Mouse (Mus musculus): Measurements from ENCODE around the gene Tbx15. TPM values are rescaled to one million over a fixed set of nuclear protein-coding genes. Genes with fewer than 3 reads are reported as not detected.

Gene Tbx15
- polyA plus RNA-seq, 1 experiment from 2014 or later = 28.0 TPM

DNA sequence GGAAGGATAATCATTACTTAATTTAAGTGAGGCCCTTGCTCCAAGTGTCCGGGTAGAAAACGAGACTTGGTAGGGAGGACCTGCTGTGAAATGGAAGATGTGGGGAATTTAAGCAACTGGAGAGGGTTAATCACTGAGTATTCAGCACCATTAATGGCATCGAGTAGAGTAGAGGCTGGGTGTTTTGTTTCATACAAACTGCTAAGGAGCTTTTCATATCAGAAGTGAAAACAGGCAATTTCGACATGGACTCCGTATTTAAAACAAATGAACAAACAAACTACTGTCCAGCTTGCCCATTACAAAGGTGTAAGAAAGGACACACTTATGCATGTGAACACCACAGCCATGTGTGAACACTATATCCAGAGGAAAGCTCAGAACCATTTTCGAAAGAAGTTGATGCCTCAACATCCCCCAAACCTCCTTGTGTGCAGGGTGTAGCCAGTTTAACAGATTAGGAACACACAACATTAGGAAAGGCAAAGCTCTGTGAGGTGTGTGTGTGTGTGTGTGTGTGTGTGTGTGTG is 19.6 kb downstream of the Tbx15 start:
- Histone ChIP-seq H3K27ac (0 out of 2 replicates have a peak overlapping the region, but pooled peaks have one; percentile 40), H3K36me3 (no peaks in the 10 kb centered on the region; the same call in 1 of the 2 replicates), H3K4me3 (peak overlapping the region; percentile 80), H3K9ac (peak overlapping the region; percentile 61), H3K27me3 (peaks cover 19% of the 10 kb centered on the region; the same call in 1 of the 2 replicates), H3K4me2 (replicated peaks) (peak overlapping the region; percentile 77), H3K4me1 (peaks cover 78% of the 10 kb centered on the region), H3K9me3 (no peaks in the 10 kb centered on the region)
- WGBS = 19% methylated on average over 6 of the region's 6 CpGs
- no peak for ATAC-seq (ENCODE audit: low FRiP score, low read depth)

DNA sequence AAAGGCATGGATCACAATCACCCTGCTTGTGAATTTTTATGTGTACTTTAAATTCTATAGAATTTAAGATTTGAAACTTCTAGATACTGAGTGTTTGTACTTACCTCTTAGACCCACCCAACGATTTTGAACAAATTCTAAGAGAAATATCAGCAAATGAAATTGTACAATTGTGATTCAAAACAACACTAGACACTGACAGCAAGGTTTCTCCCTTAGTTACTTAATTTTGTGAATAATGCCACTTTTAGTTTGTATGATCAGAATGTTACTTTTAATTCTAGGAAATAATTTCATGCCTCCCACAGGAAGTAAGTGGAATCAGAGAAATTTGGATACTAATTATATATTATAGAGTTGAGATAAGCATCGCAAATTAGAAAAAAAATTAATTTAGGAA is 20.2 kb downstream of the Tbx15 start:
- Histone ChIP-seq H3K36me3 (peaks cover under 1% of the 10 kb centered on the region; the same call in 1 of the 2 replicates), H3K4me1 (peaks cover 80% of the 10 kb centered on the region), H3K27me3 (peaks cover 19% of the 10 kb centered on the region; the same call in 1 of the 2 replicates), H3K4me2 (replicated peaks) (peak overlapping the region; percentile 77), H3K9me3 (no peaks in the 10 kb centered on the region), H3K27ac (no peak overlapping the region), H3K9ac (peak overlapping the region; percentile 61), H3K4me3 (peak overlapping the region; percentile 80)
- ATAC-seq (ENCODE audit: low FRiP score, low read depth) = no peak
- 37% methylated on average over 2 of the region's 2 CpGs for WGBS

DNA sequence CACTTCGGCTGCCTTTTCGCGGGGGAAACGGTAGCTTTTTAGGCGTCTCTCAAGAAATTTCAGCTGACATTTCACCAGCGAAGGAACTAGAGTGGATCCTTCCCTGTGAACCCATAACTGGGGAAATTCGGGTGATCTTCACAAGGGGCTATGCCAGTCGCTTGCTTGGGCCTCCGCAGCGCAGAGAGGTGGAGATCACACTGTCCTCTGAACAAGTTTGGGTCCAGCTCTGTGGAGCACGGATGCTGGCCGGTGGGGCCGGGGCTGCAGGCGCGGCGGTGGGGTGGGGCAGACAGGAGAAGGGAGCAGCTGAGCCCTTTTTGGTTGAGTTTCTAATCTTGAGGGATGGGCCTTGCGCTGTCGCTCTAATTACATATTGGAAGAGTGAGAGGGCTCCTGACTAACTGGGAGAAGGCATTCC is 21.2 kb downstream of the Tbx15 start:
- ATAC-seq (ENCODE audit: low FRiP score, low read depth) = no peak
- Histone ChIP-seq H3K9ac (peak overlapping the region; percentile 74), H3K27me3 (peaks cover 19% of the 10 kb centered on the region; the same call in 1 of the 2 replicates), H3K4me2 (replicated peaks) (peak overlapping the region; percentile 66), H3K9me3 (no peaks in the 10 kb centered on the region), H3K27ac (peak overlapping the region; percentile 75), H3K36me3 (peaks cover 9% of the 10 kb centered on the region), H3K4me3 (peak overlapping the region; percentile 37), H3K4me1 (peaks cover 73% of the 10 kb centered on the region)
- WGBS = 7% methylated on average over 18 of the region's 18 CpGs

DNA sequence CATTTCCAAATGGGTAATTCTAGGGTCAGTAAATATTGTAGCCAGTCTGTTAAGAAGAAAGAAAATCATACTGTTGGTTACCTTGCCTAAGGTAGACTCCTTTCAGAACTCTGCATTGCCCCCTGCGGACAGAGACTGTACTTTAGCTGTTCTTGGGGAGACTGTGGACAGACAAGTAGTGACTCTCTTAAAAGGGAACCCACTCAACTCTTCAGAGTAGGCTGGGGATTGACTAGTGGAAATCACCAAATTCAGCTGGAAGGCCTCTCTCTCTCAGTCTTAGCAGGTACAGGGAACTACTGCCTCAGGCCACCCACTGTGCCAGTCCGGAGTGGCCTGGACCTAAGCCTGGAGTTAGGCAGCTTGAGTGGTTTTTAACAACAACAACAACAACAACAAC is 21.8 kb downstream of the Tbx15 start:
- H3K27ac ChIP-seq = peak overlapping the region; percentile 39

DNA sequence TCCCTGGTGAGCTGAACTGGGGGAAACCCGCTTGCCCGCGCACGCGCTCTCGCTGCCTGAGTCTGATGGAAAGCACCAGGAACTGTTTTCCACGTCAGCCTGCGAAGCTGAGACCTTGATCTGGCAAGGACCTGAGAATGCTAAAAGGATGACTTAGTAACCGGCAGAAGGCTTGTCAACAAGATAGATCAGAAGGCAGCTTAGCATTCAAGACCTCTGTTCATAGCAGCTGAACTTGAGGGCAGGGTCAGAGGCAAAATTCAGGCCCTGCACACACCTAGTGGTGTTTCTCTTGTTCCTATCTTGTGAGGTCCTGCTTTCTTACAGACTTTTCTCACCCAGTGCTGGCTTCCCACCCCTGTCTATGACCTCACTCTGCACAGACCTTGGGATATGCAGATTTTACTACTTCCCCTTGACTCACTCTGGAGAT is 23.3 kb downstream of the Tbx15 start:
- peak overlapping the region; percentile 66 for H3K4me2 ChIP-seq (replicated peaks)
- 28% methylated on average over 9 of the region's 9 CpGs for WGBS
- no peak overlapping the region for H3K4me3 ChIP-seq
- ATAC-seq (ENCODE audit: low FRiP score, low read depth) = no peak
- peak overlapping the region; percentile 29; the same call in 1 of the 2 replicates for H3K27ac ChIP-seq
- H3K9ac ChIP-seq = no peak overlapping the region
- H3K4me1 ChIP-seq = peaks cover 64% of the 10 kb centered on the region
- peaks cover 23% of the 10 kb centered on the region for H3K36me3 ChIP-seq
- H3K9me3 ChIP-seq = no peaks in the 10 kb centered on the region
- H3K27me3 ChIP-seq = peaks cover 17% of the 10 kb centered on the region; the same call in 1 of the 2 replicates

More for the DNA sequence above, 21.8 kb downstream of the Tbx15 start:
- H3K36me3 ChIP-seq = peaks cover 9% of the 10 kb centered on the region
- WGBS = 16% methylated on average over 2 of the region's 2 CpGs
- peaks cover 19% of the 10 kb centered on the region; the same call in 1 of the 2 replicates for H3K27me3 ChIP-seq
- no peak for ATAC-seq (ENCODE audit: low FRiP score, low read depth)
- peak overlapping the region; percentile 37; the same call in 1 of the 2 replicates for H3K4me3 ChIP-seq
- peak overlapping the region; percentile 74 for H3K9ac ChIP-seq
- H3K4me2 ChIP-seq (replicated peaks) = peak overlapping the region; percentile 66
- H3K4me1 ChIP-seq = peaks cover 71% of the 10 kb centered on the region
- H3K9me3 ChIP-seq = no peaks in the 10 kb centered on the region

DNA sequence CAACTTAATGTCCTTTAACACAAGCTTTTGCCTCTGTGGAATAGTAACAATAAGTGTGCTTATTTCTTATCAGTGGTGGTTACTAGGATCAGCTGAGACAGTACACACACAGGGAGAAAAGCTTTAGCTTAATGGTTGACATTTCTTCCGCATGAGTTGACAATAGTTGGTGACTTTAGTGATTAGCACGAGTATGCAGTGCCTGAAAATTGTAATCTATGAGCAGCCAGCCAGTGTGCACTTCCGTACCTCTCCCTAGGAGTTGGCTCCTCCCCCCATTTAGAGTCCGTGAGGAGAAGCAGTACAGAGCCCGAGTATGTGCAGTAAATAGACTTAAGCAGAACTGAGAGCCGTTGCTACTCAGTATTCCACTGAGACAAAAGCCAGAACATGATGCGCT is 24.5 kb downstream of the Tbx15 start:
- H3K4me1 ChIP-seq = peaks cover 57% of the 10 kb centered on the region
- no peak for ATAC-seq (ENCODE audit: low FRiP score, low read depth)
- H3K27me3 ChIP-seq = peaks cover 17% of the 10 kb centered on the region; the same call in 1 of the 2 replicates

DNA sequence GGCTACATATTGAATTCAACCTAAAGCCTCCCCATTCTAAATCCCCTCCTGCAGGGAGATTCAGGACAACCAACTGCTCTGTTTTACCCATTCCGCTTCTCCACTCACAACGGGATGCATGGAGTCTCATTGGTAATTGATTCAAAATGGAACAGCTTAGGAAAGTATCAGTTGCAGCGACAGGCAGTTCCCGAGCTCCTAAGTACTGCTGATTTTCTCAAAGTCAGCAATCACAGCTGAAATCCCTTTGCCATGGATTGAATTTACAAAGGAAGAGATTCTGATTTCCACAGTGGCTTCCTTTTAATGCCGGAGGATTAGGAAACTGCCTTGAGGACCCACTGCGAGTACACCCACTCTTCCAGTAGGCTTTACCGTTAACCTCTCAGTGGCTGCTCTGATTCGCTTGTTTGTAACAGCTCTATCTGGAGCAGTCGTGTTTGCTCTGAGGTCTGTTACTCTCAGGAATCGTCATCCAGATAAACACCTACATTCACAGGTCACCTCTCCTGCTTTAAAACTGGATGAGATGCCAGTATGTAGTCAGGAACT is 26.6 kb downstream of the Tbx15 start:
- Histone ChIP-seq H3K4me3 (no peak overlapping the region), H3K4me1 (peaks cover 42% of the 10 kb centered on the region), H3K9ac (no peak overlapping the region), H3K36me3 (peaks cover 50% of the 10 kb centered on the region), H3K4me2 (replicated peaks) (peak overlapping the region; percentile 2; the same call in 1 of the 2 replicates), H3K27me3 (peaks cover 13% of the 10 kb centered on the region; the same call in 1 of the 2 replicates), H3K9me3 (no peaks in the 10 kb centered on the region), H3K27ac (no peak overlapping the region)
- ATAC-seq (ENCODE audit: low FRiP score, low read depth) = 0 out of 2 replicates have a peak, but pooled peaks have one; percentile 14
- 34% methylated on average over 10 of the region's 10 CpGs for WGBS

More for the DNA sequence above, 24.5 kb downstream of the Tbx15 start:
- Histone ChIP-seq H3K36me3 (peaks cover 35% of the 10 kb centered on the region), H3K9ac (peak overlapping the region; percentile 31; the same call in 1 of the 2 replicates), H3K4me2 (replicated peaks) (peak overlapping the region; percentile 38), H3K4me3 (no peak overlapping the region), H3K9me3 (no peaks in the 10 kb centered on the region), H3K27ac (no peak overlapping the region)
- WGBS = 35% methylated on average over 7 of the region's 7 CpGs

DNA sequence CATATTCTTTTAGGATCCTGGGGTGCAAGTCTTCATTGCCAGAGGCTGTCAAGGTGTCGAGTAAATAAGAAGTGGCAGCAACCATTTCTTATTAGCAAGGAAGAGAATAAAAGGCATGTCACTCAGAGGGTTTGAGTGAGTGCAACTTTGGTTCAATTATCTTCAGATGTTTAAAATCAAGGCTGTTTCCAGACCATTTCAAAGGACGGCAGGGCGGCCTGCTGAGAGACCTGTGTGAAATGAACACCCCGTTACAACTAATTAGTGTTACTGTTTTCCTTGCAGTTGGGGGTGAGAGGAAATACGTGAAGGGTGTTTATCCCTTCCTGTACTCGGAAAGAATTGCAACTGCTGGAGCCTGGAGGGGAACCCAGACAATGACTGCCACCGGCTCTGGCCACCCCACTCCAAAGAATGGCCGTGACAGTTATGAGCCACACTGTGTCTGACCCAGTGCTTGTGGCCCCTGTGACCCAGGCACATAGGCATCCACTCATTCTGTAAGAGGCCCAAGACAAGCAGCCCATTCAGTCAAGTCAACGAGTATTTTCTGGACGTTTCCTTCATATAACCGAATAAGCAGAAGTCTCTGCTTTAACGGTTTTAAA is 37.9 kb downstream of the Tbx15 start:
- Histone ChIP-seq H3K36me3 (peaks cover 30% of the 10 kb centered on the region), H3K9ac (no peak overlapping the region), H3K4me3 (no peak overlapping the region), H3K4me2 (replicated peaks) (no peak overlapping the region), H3K27ac (no peak overlapping the region), H3K27me3 (no peaks in the 10 kb centered on the region), H3K9me3 (no peaks in the 10 kb centered on the region), H3K4me1 (peaks cover 58% of the 10 kb centered on the region)
- 25% methylated on average over 12 of the region's 12 CpGs for WGBS
- no peak for ATAC-seq (ENCODE audit: low FRiP score, low read depth)

DNA sequence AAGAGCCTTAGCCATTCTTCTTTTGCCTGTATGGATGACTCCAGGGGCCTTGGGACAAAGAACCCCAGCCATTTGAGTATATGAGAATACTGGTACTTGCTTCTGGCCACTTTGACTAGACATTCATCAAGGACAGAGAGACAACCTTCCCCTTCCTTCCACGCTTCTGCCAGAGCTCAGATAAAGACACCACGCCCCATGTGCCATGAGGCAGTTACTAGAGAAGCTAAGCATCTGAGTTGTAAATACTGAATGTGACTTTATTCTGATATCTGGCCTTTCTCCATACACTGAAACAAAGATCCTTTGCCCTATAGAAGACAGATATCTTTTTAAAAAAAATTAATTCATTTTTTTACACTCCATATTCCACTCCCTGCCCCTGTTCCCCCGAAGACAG is 39.5 kb downstream of the Tbx15 start:
- Histone ChIP-seq H3K4me1 (peaks cover 58% of the 10 kb centered on the region), H3K27me3 (no peaks in the 10 kb centered on the region), H3K36me3 (peaks cover 33% of the 10 kb centered on the region), H3K27ac (no peak overlapping the region), H3K9me3 (no peaks in the 10 kb centered on the region), H3K4me2 (replicated peaks) (no peak overlapping the region), H3K4me3 (no peak overlapping the region), H3K9ac (no peak overlapping the region)
- ATAC-seq (ENCODE audit: low FRiP score, low read depth) = no peak
- WGBS = 75% methylated on average over 3 of the region's 3 CpGs

DNA sequence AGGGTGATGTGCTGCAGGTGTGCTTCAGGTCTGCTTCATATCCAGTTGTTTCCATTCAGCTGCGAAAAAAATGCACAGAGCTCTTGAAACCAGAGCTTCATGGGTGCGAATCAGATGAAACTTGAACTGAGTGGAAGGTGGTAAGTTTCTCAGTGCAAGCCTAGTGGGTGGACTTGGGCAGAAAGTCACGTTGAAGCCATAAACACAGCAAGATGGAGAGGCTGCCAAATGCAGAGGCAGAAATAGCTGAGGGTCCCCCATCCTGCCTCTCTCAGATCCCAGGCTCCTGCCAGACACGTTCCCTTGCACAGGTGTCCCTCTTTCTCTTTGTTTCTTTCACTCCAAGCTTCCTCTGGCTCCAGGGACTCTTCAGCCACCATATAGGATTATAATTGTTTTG is 41.3 kb downstream of the Tbx15 start:
- WGBS = 34% methylated on average over 4 of the region's 4 CpGs
- Histone ChIP-seq H3K4me1 (peaks cover 46% of the 10 kb centered on the region), H3K36me3 (peaks cover 33% of the 10 kb centered on the region), H3K4me2 (replicated peaks) (no peak overlapping the region), H3K9ac (no peak overlapping the region), H3K27me3 (no peaks in the 10 kb centered on the region), H3K9me3 (no peaks in the 10 kb centered on the region), H3K27ac (no peak overlapping the region), H3K4me3 (no peak overlapping the region)
- peak; percentile 29; the same call in 1 of the 2 replicates for ATAC-seq (ENCODE audit: low FRiP score, low read depth)

DNA sequence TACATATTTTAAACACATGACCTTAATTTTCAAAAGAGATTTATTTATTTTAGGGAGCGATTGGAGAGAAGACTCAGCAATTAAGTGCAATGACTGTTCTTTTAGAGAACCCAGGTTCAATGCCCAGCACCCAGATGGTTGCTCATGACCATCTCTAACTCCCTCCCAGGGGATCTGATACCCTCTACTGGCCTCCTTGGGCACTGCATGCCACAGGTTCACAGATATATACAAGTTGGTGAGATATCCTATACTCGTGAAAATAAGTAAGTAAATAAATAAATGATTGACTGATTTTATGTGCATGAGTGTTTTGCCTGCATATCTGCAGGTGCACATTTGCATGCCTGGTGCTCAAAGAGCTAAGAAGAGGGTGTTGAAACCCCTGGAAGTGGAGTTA is 48.1 kb downstream of the Tbx15 start:
- 46% methylated on average over 2 of the region's 2 CpGs for WGBS
- Histone ChIP-seq H3K4me3 (no peak overlapping the region), H3K9me3 (no peaks in the 10 kb centered on the region), H3K9ac (no peak overlapping the region), H3K27me3 (no peaks in the 10 kb centered on the region), H3K4me1 (peaks cover 33% of the 10 kb centered on the region), H3K36me3 (peaks cover 12% of the 10 kb centered on the region), H3K4me2 (replicated peaks) (no peak overlapping the region), H3K27ac (no peak overlapping the region)
- no peak for ATAC-seq (ENCODE audit: low FRiP score, low read depth)

DNA sequence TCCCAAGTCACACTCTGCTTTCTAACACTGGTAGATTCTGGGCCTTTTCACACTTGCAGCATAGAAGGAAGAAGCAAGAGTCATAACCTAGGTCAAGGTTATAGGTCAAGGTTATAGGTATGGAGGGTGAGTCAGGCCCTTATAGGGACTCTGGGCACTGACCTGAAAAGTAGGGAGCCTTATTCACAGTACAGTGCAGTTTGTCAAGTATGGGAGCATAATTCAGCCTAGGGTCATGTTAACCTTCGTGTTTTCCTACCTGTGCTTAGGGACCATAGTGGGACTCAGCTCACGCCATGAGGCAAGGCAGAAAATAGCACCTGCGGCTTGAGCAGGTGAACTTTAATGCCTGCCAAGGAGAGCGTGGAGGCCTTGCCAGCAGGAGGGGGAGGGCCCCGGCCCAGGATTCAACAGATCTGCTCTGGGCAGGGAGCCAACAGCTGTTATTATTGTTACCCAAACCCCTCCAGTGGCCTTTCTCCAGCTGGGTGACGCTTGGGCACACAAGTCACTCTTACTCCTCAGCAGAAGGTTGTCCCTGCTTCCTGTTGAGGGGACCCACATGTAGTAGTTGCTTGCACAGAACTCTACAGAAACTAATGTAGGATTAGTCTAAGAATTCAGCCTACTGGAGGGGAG is 50.0 kb downstream of the Tbx15 start:
- ATAC-seq (ENCODE audit: low FRiP score, low read depth) = peak; percentile 71
- H3K4me1 ChIP-seq = peaks cover 33% of the 10 kb centered on the region
- no peaks in the 10 kb centered on the region for H3K27me3 ChIP-seq
- no peak overlapping the region for H3K27ac ChIP-seq
- no peaks in the 10 kb centered on the region for H3K9me3 ChIP-seq
- 6% methylated on average over 6 of the region's 6 CpGs for WGBS
- no peak overlapping the region for H3K4me3 ChIP-seq
- H3K9ac ChIP-seq = no peak overlapping the region
- H3K36me3 ChIP-seq = peaks cover 17% of the 10 kb centered on the region
- no peak overlapping the region for H3K4me2 ChIP-seq (replicated peaks)
